Mouse (Mus musculus) c-Kit-negative CD71-positive TER-119-positive erythroid progenitor cells, embryonic 14.5 days (primary cell): ENCODE measurements around the gene Phkb.

Experiments used
- DNase-seq: peaks from one replicate; pipeline ENCODE4 v3.0.0-alpha.2; 2013; ENCODE audit warnings: low read depth, low spot score

Phkb gene

DNA sequence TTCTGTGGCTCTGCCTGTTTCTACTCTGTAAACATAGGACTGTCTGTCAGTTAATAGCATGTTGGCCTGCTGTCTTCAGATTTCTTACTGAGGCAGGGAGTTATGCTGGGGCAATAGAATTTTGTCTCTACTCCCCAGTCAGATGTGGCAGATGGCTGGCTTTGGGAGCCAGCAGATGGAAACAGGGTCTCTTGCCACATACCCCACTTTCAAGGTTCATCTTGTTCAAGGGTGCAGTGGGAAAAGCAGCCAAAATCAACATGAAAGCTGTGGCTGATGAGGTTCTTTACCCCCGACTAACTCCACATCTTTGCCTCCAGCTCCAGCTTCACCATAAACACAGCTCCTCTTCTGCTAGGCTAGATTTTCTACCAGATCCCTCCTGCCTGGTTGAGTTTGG is 246.7 kb downstream of the Phkb start:
- DNase-seq: no peak

DNA sequence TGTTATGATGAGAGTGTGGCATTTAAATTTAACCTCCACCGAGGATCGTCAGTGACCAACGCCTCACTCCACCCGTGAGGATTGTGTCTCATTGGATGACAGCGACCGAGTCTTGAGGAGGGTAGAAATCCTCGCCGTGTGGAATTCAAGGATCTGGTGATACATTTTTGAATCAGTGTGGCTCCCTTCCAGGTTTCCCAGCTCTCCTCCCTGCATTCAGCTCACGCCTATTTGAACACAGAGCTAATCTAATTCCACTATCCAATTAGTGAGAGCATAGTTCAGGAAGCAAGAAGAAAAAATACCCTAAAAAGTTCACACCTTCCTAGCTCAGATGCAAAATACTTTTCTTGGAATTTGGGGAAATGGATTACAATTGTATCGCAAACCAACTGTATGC is 249.9 kb downstream of the Phkb start:
- no peak for DNase-seq
